Mouse (Mus musculus): ENCODE data around the gene Tle3.
A peak's percentile ranks its signal among the peaks of the same experiment; 100 is the strongest.

DNA sequence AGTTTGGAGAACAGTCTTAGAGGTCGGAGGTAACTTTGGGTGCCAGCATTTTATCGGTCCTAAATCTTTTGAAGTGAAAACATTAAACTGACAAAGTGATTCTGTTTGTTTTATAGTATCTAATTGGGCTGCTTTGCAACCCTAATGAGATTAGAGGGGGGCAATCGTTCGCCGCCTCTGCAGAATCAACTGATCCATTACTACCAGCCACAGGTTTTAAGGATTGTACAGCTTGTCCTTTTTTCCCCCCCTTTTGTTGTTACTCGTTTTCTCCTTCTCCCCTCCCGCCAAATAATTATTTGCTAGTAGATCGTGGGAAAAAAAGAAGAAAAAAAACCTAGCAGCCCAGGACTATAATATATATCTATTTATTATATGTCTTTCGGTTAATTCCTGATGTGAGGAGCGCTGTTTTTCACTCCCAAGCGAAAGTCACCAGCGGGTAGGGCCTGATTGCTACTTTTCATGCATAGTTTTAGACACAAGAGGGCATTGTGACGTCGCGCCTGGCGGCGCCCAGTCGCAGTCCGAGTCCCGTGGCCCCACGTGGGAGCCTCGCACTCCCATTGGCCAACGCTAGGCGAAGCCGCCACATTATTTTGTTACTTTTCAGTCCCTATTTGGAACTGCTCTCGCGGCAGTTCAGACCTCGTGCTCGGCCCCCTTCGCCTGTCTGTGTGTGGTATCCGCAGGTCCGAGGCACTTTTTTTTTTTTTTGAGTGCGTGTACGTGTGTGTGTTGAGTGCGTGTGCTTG, at the start of gene Tle3:
- TF ChIP-seq CTCF (IDR thresholded peaks at IDR 0.05; ENCODE audit: low read depth), result peak; percentile 73
- peak; percentile 44 for TF ChIP-seq EP300 (optimal IDR thresholded peaks at IDR 0.05)
